Mouse (Mus musculus) spleen, adult 2 months (tissue): ENCODE results near the gene Tyrobp.

Source experiments
- CTCF ChIP-seq: fragments of 200-500 bp; IDR thresholded peaks from 2 replicates; pipeline ENCODE4 v1.5.1; 2011; ENCODE audit warnings: mild to moderate bottlenecking, inconsistent platforms; ENCODE audit not compliant: insufficient read depth, insufficient read length, insufficient replicate concordance; ENCODE audit errors: extremely low read depth
- POLR2A ChIP-seq: fragments of 200-500 bp; IDR thresholded peaks from 2 replicates; pipeline ENCODE4 v1.6.1; 2011; ENCODE audit warnings: low read depth, low read length, inconsistent platforms

DNA sequence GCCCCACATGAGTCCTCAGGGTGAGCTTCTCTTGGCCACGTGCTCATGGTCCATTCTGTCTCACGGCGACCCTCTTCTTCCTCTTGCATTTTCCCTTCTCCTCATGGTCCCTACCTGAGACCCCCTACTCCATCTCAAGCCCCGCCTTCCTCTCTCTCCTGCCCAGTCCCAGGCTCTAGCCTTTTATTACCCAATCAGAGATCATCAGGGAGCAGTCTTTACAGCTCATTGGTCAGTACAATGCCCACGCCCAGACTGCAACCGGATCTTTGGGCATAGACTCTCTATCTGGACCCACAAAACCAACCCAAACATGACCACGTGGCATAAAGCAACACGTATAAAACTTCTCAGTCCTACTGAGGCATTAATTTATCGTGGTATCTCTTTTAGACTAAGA lies 29.5 kb upstream of the Tyrobp start:
- no peak for TF ChIP-seq CTCF
- no peak for TF ChIP-seq POLR2A
